Mouse (Mus musculus): ENCODE results near the gene Pdcd4. TPM values are rescaled to one million over a fixed set of nuclear protein-coding genes. Genes with fewer than 3 reads are reported as not detected.

Gene Pdcd4
- 204 and 217 TPM in 2 replicates for polyA plus RNA-seq (2015; fragmentation: Nextera tagmentation; extraction: Ambion mirVana)

DNA sequence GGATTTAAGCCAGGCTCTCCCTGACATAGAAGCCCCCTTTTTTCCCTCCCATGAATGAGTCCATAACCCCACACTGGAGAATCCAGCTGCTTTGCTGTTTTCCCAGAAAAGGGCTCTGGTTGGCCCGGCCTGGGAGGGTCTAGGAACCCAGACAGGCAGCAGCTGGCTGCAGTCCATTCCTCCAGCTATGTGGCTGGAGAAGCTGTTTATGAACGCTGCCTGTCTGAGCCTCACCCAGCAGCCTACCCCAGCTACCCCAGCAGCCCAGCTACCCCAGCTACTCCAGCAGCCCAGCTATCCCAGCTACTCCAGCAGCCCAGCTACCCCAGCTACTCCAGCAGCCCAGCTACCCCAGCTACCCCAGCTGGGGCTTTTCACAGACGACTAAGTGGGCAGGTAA lies at the start of gene Pdcd4:
Pdcd4 (plus strand) TSS at position 171 of the 400 bp plus-strand sequence.
- Histone ChIP-seq H3K27ac (replicated peaks) (peak within 1 kb of the TSS; percentile 88), H3K4me2 (replicated peaks; ENCODE audit: low read depth) (no peak within 1 kb of the TSS), H3K9me3 (ENCODE audit: control insufficient read depth, low read length) (no peaks in the 10 kb centered on the region), H3K4me3 (ENCODE audit: low read depth, low read length) (no peak within 1 kb of the TSS), H3K9ac (ENCODE audit: low read length) (peak within 1 kb of the TSS; percentile 38; the same call in 1 of the 2 replicates), H3K4me1 (replicated peaks; ENCODE audit: control insufficient read depth, insufficient read depth) (peaks cover 25% of the 10 kb centered on the region), H3K36me3 (ENCODE audit: control insufficient read depth, insufficient read depth, low read length) (no peaks in the 10 kb centered on the region), H3K27me3 (ENCODE audit: control insufficient read depth, insufficient read depth, low read length) (no peaks in the 10 kb centered on the region)
- peak; percentile 57 for DNase-seq (ENCODE audit: low spot score)
- peak; percentile 43; the same call in 1 of the 2 replicates for ATAC-seq (ENCODE audit: low FRiP score, low TSS enrichment)
- TF ChIP-seq EP300 (optimal IDR thresholded peaks at IDR 0.05): no peak
- no peak for TF ChIP-seq CTCF (IDR thresholded peaks at IDR 0.05; ENCODE audit: low read depth)
- 18% methylated on average over 3 of the region's 3 CpGs for WGBS

DNA sequence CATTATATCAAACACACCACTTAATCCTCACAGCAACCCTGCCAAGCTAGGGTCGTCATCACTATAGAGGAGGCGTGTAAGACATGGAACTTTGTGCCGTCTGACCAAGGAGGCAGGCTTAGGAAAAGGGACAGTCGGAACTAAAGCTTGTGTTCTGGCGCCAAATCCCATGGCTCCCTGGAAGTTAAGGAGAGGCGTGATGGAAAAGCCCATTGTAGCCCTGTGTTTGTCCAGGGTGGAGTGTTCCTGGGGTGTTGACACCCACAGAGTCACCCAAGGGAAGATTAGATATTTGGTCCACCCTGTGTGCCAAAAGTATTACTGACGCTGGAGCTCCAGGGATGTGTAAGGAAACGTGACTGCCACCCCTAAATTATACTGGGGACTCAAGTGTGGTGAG lies 48.1 kb upstream of the Pdcd4 start:
- H3K36me3 ChIP-seq (ENCODE audit: control insufficient read depth, insufficient read depth, low read length): no peaks in the 10 kb centered on the region
- peak overlapping the region; percentile 69 for H3K27ac ChIP-seq (replicated peaks)
- peaks cover 3% of the 10 kb centered on the region; the same call in 1 of the 2 replicates for H3K4me1 ChIP-seq (replicated peaks; ENCODE audit: control insufficient read depth, insufficient read depth)
- H3K9ac ChIP-seq (ENCODE audit: low read length): no peak overlapping the region
- no peaks in the 10 kb centered on the region for H3K9me3 ChIP-seq (ENCODE audit: control insufficient read depth, low read length)
- H3K27me3 ChIP-seq (ENCODE audit: control insufficient read depth, insufficient read depth, low read length): no peaks in the 10 kb centered on the region
- no peak overlapping the region for H3K4me2 ChIP-seq (replicated peaks; ENCODE audit: low read depth)
- no peak overlapping the region for H3K4me3 ChIP-seq (ENCODE audit: low read depth, low read length)
- 49% methylated on average over 8 of the region's 8 CpGs for WGBS
- DNase-seq (ENCODE audit: low spot score) (peak; percentile 82), ATAC-seq (ENCODE audit: low FRiP score, low TSS enrichment) (peak; percentile 81)
- TF ChIP-seq CTCF (IDR thresholded peaks at IDR 0.05; ENCODE audit: low read depth) (no peak), EP300 (optimal IDR thresholded peaks at IDR 0.05) (no peak)

DNA sequence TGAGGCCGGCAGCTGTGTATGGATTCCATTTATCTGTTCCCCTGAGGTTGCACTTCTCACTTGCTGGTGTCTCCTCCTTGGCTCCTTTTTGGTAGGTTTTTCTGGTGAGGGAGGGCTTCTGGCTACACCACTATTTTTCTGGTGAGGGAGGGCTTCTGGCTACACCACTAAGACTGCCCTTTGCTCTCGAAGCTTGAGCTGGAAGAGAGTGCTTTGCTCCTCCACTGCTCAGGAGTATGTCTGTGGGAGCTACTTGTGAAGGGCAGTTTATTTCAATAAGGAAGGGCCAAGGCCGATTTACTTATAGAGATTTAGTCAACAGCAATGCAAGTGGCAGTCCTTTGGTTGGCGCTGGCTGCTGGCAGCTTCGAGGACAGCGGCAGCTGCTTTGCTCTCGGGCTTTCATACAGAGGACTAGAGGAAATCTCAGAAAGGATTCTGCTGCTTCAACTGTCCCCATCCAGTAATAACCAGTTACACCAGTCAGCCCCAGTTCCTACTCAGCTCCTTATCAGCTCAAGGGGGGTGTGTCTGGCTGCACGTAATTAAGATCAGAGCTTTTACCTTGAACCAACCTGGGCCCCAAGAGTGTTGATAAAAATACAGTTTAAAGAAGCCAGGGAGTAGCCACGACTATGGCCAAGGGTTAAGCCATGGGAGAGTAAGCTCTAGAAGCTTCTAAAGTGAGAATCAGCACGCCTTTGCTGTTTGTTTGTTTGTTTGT lies 43.6 kb upstream of the Pdcd4 start:
- WGBS: 62% methylated on average over 10 of the region's 10 CpGs
- Histone ChIP-seq H3K4me2 (replicated peaks; ENCODE audit: low read depth) (no peak overlapping the region), H3K9ac (ENCODE audit: low read length) (peak overlapping the region; percentile 31; the same call in 1 of the 2 replicates), H3K9me3 (ENCODE audit: control insufficient read depth, low read length) (no peaks in the 10 kb centered on the region), H3K4me3 (ENCODE audit: low read depth, low read length) (no peak overlapping the region), H3K36me3 (ENCODE audit: control insufficient read depth, insufficient read depth, low read length) (no peaks in the 10 kb centered on the region), H3K27ac (replicated peaks) (peak overlapping the region; percentile 82), H3K4me1 (replicated peaks; ENCODE audit: control insufficient read depth, insufficient read depth) (peaks cover 20% of the 10 kb centered on the region), H3K27me3 (ENCODE audit: control insufficient read depth, insufficient read depth, low read length) (no peaks in the 10 kb centered on the region)
- peak; percentile 73 for DNase-seq (ENCODE audit: low spot score)
- no peak for TF ChIP-seq EP300 (optimal IDR thresholded peaks at IDR 0.05)
- no peak for TF ChIP-seq CTCF (IDR thresholded peaks at IDR 0.05; ENCODE audit: low read depth)
- ATAC-seq (ENCODE audit: low FRiP score, low TSS enrichment): peak; percentile 81

DNA sequence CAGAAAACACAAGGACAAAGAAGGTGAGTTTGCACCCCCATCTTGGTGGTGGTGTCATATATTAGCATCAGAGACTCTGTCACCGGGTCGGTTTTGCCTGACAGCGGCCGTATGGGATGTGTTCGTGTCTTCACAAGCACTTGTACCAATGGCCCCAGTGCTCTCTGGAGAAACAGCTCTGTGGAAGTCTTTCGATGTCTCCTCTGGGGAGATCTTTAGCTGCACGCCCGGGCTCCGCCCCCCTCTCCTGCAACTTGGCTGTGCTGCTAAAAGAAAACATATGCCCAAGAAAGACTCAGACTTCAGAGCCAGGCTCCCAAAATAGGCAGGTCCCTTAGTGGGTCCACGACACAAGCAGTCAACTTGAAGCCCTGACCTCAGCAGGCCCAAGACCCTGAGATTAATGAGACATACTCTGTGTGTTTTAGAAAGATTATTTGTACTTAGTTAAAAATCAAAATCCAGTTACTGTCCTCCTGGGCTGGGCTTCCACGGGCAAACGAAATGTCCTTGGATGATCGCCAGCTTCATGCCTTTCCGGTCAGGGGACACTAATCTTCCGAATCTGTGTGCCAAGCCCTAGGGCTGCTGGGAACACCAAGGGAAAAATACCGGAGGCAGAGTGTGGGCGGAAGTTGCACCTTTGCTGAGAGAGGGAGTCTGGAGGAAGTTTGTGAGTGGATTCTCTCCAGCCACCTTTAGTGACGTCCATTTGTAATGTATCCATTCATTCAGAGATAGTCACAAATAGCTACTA lies 41.7 kb upstream of the Pdcd4 start:
- Histone ChIP-seq H3K36me3 (ENCODE audit: control insufficient read depth, insufficient read depth, low read length) (no peaks in the 10 kb centered on the region), H3K9me3 (ENCODE audit: control insufficient read depth, low read length) (no peaks in the 10 kb centered on the region), H3K9ac (ENCODE audit: low read length) (0 out of 2 replicates have a peak overlapping the region, but pooled peaks have one; percentile 1), H3K4me2 (replicated peaks; ENCODE audit: low read depth) (no peak overlapping the region), H3K4me3 (ENCODE audit: low read depth, low read length) (no peak overlapping the region), H3K27ac (replicated peaks) (peak overlapping the region; percentile 87), H3K4me1 (replicated peaks; ENCODE audit: control insufficient read depth, insufficient read depth) (peaks cover 22% of the 10 kb centered on the region), H3K27me3 (ENCODE audit: control insufficient read depth, insufficient read depth, low read length) (no peaks in the 10 kb centered on the region)
- WGBS: 25% methylated on average over 18 of the region's 18 CpGs
- peak; percentile 36 for ATAC-seq (ENCODE audit: low FRiP score, low TSS enrichment)
- peak; percentile 83 for DNase-seq (ENCODE audit: low spot score)
- TF ChIP-seq CTCF (IDR thresholded peaks at IDR 0.05; ENCODE audit: low read depth) (no peak), EP300 (optimal IDR thresholded peaks at IDR 0.05) (peak; percentile 40)

DNA sequence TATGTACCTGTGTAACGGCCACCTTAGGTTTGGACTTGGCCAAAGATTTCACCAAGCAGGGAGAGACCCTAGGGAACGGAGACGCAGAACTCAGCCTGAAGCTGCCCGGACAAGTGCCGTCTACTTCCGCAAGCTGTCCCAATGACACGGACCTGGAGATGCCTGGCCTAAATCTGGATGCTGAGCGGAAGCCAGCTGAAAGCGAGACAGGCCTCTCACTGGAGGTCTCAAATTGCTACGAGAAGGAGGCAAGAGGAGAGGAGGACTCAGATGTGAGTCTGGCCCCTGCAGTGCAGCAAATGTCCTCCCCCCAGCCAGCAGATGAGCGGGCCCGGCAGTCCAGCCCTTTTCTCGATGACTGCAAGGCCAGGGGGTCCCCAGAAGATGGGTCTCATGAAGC lies 40.7 kb upstream of the Pdcd4 start:
- no peaks in the 10 kb centered on the region for H3K27me3 ChIP-seq (ENCODE audit: control insufficient read depth, insufficient read depth, low read length)
- ATAC-seq (ENCODE audit: low FRiP score, low TSS enrichment): no peak
- no peak overlapping the region for H3K4me2 ChIP-seq (replicated peaks; ENCODE audit: low read depth)
- H3K27ac ChIP-seq (replicated peaks): peak overlapping the region; percentile 87
- no peak overlapping the region for H3K4me3 ChIP-seq (ENCODE audit: low read depth, low read length)
- no peaks in the 10 kb centered on the region for H3K36me3 ChIP-seq (ENCODE audit: control insufficient read depth, insufficient read depth, low read length)
- TF ChIP-seq CTCF (IDR thresholded peaks at IDR 0.05; ENCODE audit: low read depth) (no peak), EP300 (optimal IDR thresholded peaks at IDR 0.05) (no peak)
- H3K9ac ChIP-seq (ENCODE audit: low read length): no peak overlapping the region
- WGBS: 83% methylated on average over 13 of the region's 13 CpGs
- no peaks in the 10 kb centered on the region for H3K9me3 ChIP-seq (ENCODE audit: control insufficient read depth, low read length)
- DNase-seq (ENCODE audit: low spot score): no peak
- peaks cover 25% of the 10 kb centered on the region for H3K4me1 ChIP-seq (replicated peaks; ENCODE audit: control insufficient read depth, insufficient read depth)
